Mouse (Mus musculus) brain, embryonic 14.5 days (tissue): ENCODE results near the gene Vav3.

Experiments used
- CTCF ChIP-seq: fragments of 200-500 bp; IDR thresholded peaks from 2 replicates; pipeline ENCODE4 v1.5.1; 2012; ENCODE audit warnings: inconsistent platforms, mild to moderate bottlenecking, moderate library complexity, borderline replicate concordance; ENCODE audit not compliant: insufficient read depth, insufficient read length; ENCODE audit errors: extremely low read depth
- POLR2A ChIP-seq: fragments of 200-500 bp; IDR thresholded peaks from 2 replicates; pipeline ENCODE4 v1.6.1; 2012; ENCODE audit warnings: mild to moderate bottlenecking, inconsistent platforms, borderline replicate concordance; ENCODE audit not compliant: poor library complexity, insufficient read depth, insufficient read length, severe bottlenecking; ENCODE audit errors: extremely low read depth

DNA sequence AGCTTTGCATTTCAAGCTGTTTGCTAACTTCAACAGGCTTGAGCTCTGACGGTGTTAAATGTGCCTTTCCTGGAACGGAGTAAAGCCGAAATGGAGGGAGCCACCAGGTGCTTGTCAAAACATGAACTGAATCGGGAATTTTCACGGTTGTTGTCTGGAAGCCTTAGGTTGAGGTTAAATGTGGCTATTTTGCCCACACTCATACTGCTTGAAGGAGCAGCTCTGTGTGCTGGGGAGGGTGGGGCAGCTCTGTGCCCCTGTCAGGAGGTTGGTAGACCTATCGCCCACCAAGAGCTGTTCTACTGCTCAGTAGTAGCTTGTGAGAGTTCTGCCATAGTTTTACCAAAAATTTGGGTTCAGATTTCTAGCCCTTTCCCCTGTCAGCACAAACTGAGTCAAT, 233.7 kb downstream of the Vav3 start:
- TF ChIP-seq CTCF: no peak
- no peak for TF ChIP-seq POLR2A
